Mouse (Mus musculus) testis, postnatal 10 days (tissue): ENCODE results near the gene Kdm2b.

Source experiments
- DNase-seq: peaks from one replicate; pipeline ENCODE4 v3.0.0; 2021; ENCODE audit warnings: low spot score

Gene Kdm2b

GRCm38 (mm10) chr5:122893270-122893669 lies 96.4 kb downstream of the Kdm2b start:
- DNase-seq: no peak

- no peak for DNase-seq
Observed at GRCm38 (mm10) chr5:122890396-122890795, 99.2 kb downstream of the Kdm2b start.

GRCm38 (mm10) chr5:122888612-122889214 lies 100.9 kb downstream of the Kdm2b start:
- DNase-seq: no peak

GRCm38 (mm10) chr5:122887926-122888611 lies 101.6 kb downstream of the Kdm2b start:
- DNase-seq: no peak

- DNase-seq: no peak
Observed at GRCm38 (mm10) chr5:122887033-122887432, 102.6 kb downstream of the Kdm2b start.

- no peak for DNase-seq
Observed at GRCm38 (mm10) chr5:122884594-122885348, 104.9 kb downstream of the Kdm2b start.

- peak; percentile 38 for DNase-seq
Observed at GRCm38 (mm10) chr5:122883652-122884235, 105.9 kb downstream of the Kdm2b start.

GRCm38 (mm10) chr5:122883237-122883636 lies 106.4 kb downstream of the Kdm2b start:
- peak; percentile 38 for DNase-seq

GRCm38 (mm10) chr5:122882256-122883050 lies 107.2 kb downstream of the Kdm2b start:
- DNase-seq: peak; percentile 37

GRCm38 (mm10) chr5:122881313-122881712 lies 108.3 kb downstream of the Kdm2b start:
- DNase-seq: peak; percentile 82

- peak; percentile 43 for DNase-seq
Observed at GRCm38 (mm10) chr5:122880241-122880980, 109.2 kb downstream of the Kdm2b start.

GRCm38 (mm10) chr5:122876671-122877070 lies 113.0 kb downstream of the Kdm2b start:
- DNase-seq: peak; percentile 10

- peak; percentile 12 for DNase-seq
Observed at GRCm38 (mm10) chr5:122874359-122874758, 115.3 kb downstream of the Kdm2b start.

- DNase-seq: peak; percentile 23
Observed at GRCm38 (mm10) chr5:122873573-122873972, 116.0 kb downstream of the Kdm2b start.

GRCm38 (mm10) chr5:122872626-122873025 lies 117.0 kb downstream of the Kdm2b start:
- peak; percentile 18 for DNase-seq

- no peak for DNase-seq
Observed at GRCm38 (mm10) chr5:122863053-122863452, 126.6 kb downstream of the Kdm2b start.

- DNase-seq: no peak
Observed at GRCm38 (mm10) chr5:122855858-122856257, 133.8 kb downstream of the Kdm2b start.

- no peak for DNase-seq
Observed at GRCm38 (mm10) chr5:122852611-122853010, 137.0 kb downstream of the Kdm2b start.

- peak; percentile 87 for DNase-seq
Observed at GRCm38 (mm10) chr5:122850319-122851002, 139.2 kb downstream of the Kdm2b start.
